Mouse (Mus musculus) liver, postnatal 0 days (tissue): ENCODE measurements around the gene Prdm10.

Experiments
- CTCF ChIP-seq: sonication (generic); IDR thresholded peaks from 2 replicates; pipeline ENCODE4 v1.5.1; 2016; ENCODE audit warnings: antibody characterized with exemption, low read depth
- EP300 ChIP-seq: IDR thresholded peaks from 2 replicates; pipeline ENCODE4 v1.6.1; 2016; ENCODE audit warnings: antibody characterized with exemption, low read depth, mild to moderate bottlenecking

DNA sequence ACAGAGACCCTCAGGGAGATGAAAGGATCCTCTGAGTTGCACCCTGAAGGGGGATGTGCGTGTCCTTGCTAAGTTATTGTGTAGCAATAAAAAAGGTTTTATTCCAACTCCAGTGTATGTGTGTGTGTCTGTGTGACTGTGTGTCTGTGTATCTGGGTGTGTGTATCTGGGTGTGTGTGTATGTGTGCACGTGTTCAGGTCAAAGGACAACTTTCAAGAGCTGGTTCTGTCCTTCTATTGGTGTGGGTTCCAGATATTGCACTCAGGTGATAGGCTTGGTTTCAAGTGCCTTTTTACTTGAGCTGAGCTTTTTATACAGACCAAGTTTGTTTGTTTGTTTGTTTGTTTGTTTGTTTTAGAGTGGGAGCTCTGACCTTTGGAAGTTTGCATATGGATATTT, 12.9 kb downstream of the Prdm10 start:
- TF ChIP-seq CTCF (no peak), EP300 (no peak)
